Mouse (Mus musculus): Measurements from ENCODE around the gene Rnase2a. TPM values are rescaled to one million over a fixed set of nuclear protein-coding genes. Genes with fewer than 3 reads are reported as not detected.
"Not testable (repeated sequence)": the region's sequence is repeated elsewhere in the genome, so short reads cannot be mapped to it uniquely, and the experiment has no call there.

Gene Rnase2a
- polyA plus RNA-seq, 1 experiment = not detected

GRCm38 (mm10) chr14:51262397-51262796, 6.5 kb upstream of the Rnase2a start:
- Histone ChIP-seq H3K9me3 (replicated peaks; ENCODE audit: control insufficient read depth, insufficient read depth, low read length, poor library complexity, severe bottlenecking) (no peaks in the 10 kb centered on the region), H3K4me1 (ENCODE audit: control insufficient read depth, insufficient read depth, low read length) (no peaks in the 10 kb centered on the region)
- TF ChIP-seq CTCF (IDR thresholded peaks at IDR 0.05; ENCODE audit: low read depth, low read length) (no peak), EP300 (IDR thresholded peaks at IDR 0.05; ENCODE audit: insufficient read depth, low read depth, low read length) (no peak), POLR2A (IDR thresholded peaks at IDR 0.05; ENCODE audit: insufficient read depth, low read length) (no peak)

GRCm38 (mm10) chr14:51259741-51260140, 3.8 kb upstream of the Rnase2a start:
- Histone ChIP-seq H3K4me1 (ENCODE audit: control insufficient read depth, insufficient read depth, low read length) (no peaks in the 10 kb centered on the region), H3K9me3 (replicated peaks; ENCODE audit: control insufficient read depth, insufficient read depth, low read length, poor library complexity, severe bottlenecking) (no peaks in the 10 kb centered on the region), H3K36me3 (ENCODE audit: control insufficient read depth, insufficient read depth, low read length, poor library complexity, severe bottlenecking) (no peaks in the 10 kb centered on the region), H3K4me3 (ENCODE audit: low read depth, low read length) (no peak overlapping the region), H3K27me3 (ENCODE audit: control insufficient read depth, insufficient read depth, low read length, poor library complexity, severe bottlenecking) (no peaks in the 10 kb centered on the region), H3K9ac (ENCODE audit: low read depth, poor library complexity, severe bottlenecking) (no peak overlapping the region), H3K27ac (ENCODE audit: insufficient read depth, low read length) (no peak overlapping the region)
- no peak for TF ChIP-seq EP300 (IDR thresholded peaks at IDR 0.05; ENCODE audit: insufficient read depth, low read depth, low read length)
- TF ChIP-seq CTCF (IDR thresholded peaks at IDR 0.05; ENCODE audit: low read depth, low read length) = no peak
- no peak for TF ChIP-seq POLR2A (IDR thresholded peaks at IDR 0.05; ENCODE audit: insufficient read depth, low read length)

More at GRCm38 (mm10) chr14:51262397-51262796, 6.5 kb upstream of the Rnase2a start:
- Histone ChIP-seq H3K27me3 (ENCODE audit: control insufficient read depth, insufficient read depth, low read length, poor library complexity, severe bottlenecking) (no peaks in the 10 kb centered on the region), H3K4me3 (ENCODE audit: low read depth, low read length) (no peak overlapping the region), H3K36me3 (ENCODE audit: control insufficient read depth, insufficient read depth, low read length, poor library complexity, severe bottlenecking) (no peaks in the 10 kb centered on the region), H3K9ac (ENCODE audit: low read depth, poor library complexity, severe bottlenecking) (no peak overlapping the region), H3K27ac (ENCODE audit: insufficient read depth, low read length) (no peak overlapping the region)

GRCm38 (mm10) chr14:51253569-51253968, 2.3 kb downstream of the Rnase2a start:
- Histone ChIP-seq H3K27ac (ENCODE audit: insufficient read depth, low read length) (no peak overlapping the region), H3K9ac (ENCODE audit: low read depth, poor library complexity, severe bottlenecking) (no peak overlapping the region), H3K27me3 (ENCODE audit: control insufficient read depth, insufficient read depth, low read length, poor library complexity, severe bottlenecking) (no peaks in the 10 kb centered on the region; the same call in 1 of the 2 replicates), H3K9me3 (replicated peaks; ENCODE audit: control insufficient read depth, insufficient read depth, low read length, poor library complexity, severe bottlenecking) (no peaks in the 10 kb centered on the region), H3K4me3 (ENCODE audit: low read depth, low read length) (no peak overlapping the region), H3K4me1 (ENCODE audit: control insufficient read depth, insufficient read depth, low read length) (no peaks in the 10 kb centered on the region), H3K36me3 (ENCODE audit: control insufficient read depth, insufficient read depth, low read length, poor library complexity, severe bottlenecking) (no peaks in the 10 kb centered on the region)
- TF ChIP-seq CTCF (IDR thresholded peaks at IDR 0.05; ENCODE audit: low read depth, low read length) = no peak

GRCm38 (mm10) chr14:51252206-51252605, 3.7 kb downstream of the Rnase2a start:
- H3K36me3 ChIP-seq (ENCODE audit: control insufficient read depth, insufficient read depth, low read length, poor library complexity, severe bottlenecking); H3K4me1 ChIP-seq (ENCODE audit: control insufficient read depth, insufficient read depth, low read length); H3K4me3 ChIP-seq (ENCODE audit: low read depth, low read length); H3K9ac ChIP-seq (ENCODE audit: low read depth, poor library complexity, severe bottlenecking); H3K27me3 ChIP-seq (ENCODE audit: control insufficient read depth, insufficient read depth, low read length, poor library complexity, severe bottlenecking); H3K27ac ChIP-seq (ENCODE audit: insufficient read depth, low read length); H3K9me3 ChIP-seq (replicated peaks; ENCODE audit: control insufficient read depth, insufficient read depth, low read length, poor library complexity, severe bottlenecking): not testable (repeated sequence)

- Histone ChIP-seq H3K27me3 (ENCODE audit: control insufficient read depth, insufficient read depth, low read length, poor library complexity, severe bottlenecking) (no peaks in the 10 kb centered on the region; the same call in 1 of the 2 replicates), H3K9ac (ENCODE audit: low read depth, poor library complexity, severe bottlenecking) (no peak overlapping the region), H3K4me3 (ENCODE audit: low read depth, low read length) (no peak overlapping the region), H3K9me3 (replicated peaks; ENCODE audit: control insufficient read depth, insufficient read depth, low read length, poor library complexity, severe bottlenecking) (no peaks in the 10 kb centered on the region), H3K4me1 (ENCODE audit: control insufficient read depth, insufficient read depth, low read length) (no peaks in the 10 kb centered on the region), H3K36me3 (ENCODE audit: control insufficient read depth, insufficient read depth, low read length, poor library complexity, severe bottlenecking) (no peaks in the 10 kb centered on the region), H3K27ac (ENCODE audit: insufficient read depth, low read length) (no peak overlapping the region)
- no peak for TF ChIP-seq EP300 (IDR thresholded peaks at IDR 0.05; ENCODE audit: insufficient read depth, low read depth, low read length)
- no peak for TF ChIP-seq CTCF (IDR thresholded peaks at IDR 0.05; ENCODE audit: low read depth, low read length)
- no peak for TF ChIP-seq POLR2A (IDR thresholded peaks at IDR 0.05; ENCODE audit: insufficient read depth, low read length)
These were observed 5.6 kb downstream of the Rnase2a start for GRCm38 (mm10) chr14:51250348-51250747.

GRCm38 (mm10) chr14:51247736-51248135, 8.2 kb downstream of the Rnase2a start:
- no peak overlapping the region for H3K27ac ChIP-seq (ENCODE audit: insufficient read depth, low read length)
- no peak for TF ChIP-seq EP300 (IDR thresholded peaks at IDR 0.05; ENCODE audit: insufficient read depth, low read depth, low read length)
- no peak for TF ChIP-seq POLR2A (IDR thresholded peaks at IDR 0.05; ENCODE audit: insufficient read depth, low read length)
- no peak for TF ChIP-seq CTCF (IDR thresholded peaks at IDR 0.05; ENCODE audit: low read depth, low read length)
- no peaks in the 10 kb centered on the region for H3K4me1 ChIP-seq (ENCODE audit: control insufficient read depth, insufficient read depth, low read length)

More at GRCm38 (mm10) chr14:51247736-51248135, 8.2 kb downstream of the Rnase2a start:
- Histone ChIP-seq H3K9ac (ENCODE audit: low read depth, poor library complexity, severe bottlenecking) (no peak overlapping the region), H3K4me3 (ENCODE audit: low read depth, low read length) (no peak overlapping the region), H3K36me3 (ENCODE audit: control insufficient read depth, insufficient read depth, low read length, poor library complexity, severe bottlenecking) (no peaks in the 10 kb centered on the region), H3K9me3 (replicated peaks; ENCODE audit: control insufficient read depth, insufficient read depth, low read length, poor library complexity, severe bottlenecking) (peaks cover 6% of the 10 kb centered on the region; the same call in 1 of the 2 replicates), H3K27me3 (ENCODE audit: control insufficient read depth, insufficient read depth, low read length, poor library complexity, severe bottlenecking) (peaks cover 2% of the 10 kb centered on the region)
